Mouse (Mus musculus): ENCODE measurements around the gene Cacna1d. TPM values are rescaled to one million over a fixed set of nuclear protein-coding genes. Genes with fewer than 3 reads are reported as not detected.

The Cacna1d gene
- total and polyA plus RNA-seq, 2 experiments from 2014 or later, result 8.9 to 44.3 TPM

DNA sequence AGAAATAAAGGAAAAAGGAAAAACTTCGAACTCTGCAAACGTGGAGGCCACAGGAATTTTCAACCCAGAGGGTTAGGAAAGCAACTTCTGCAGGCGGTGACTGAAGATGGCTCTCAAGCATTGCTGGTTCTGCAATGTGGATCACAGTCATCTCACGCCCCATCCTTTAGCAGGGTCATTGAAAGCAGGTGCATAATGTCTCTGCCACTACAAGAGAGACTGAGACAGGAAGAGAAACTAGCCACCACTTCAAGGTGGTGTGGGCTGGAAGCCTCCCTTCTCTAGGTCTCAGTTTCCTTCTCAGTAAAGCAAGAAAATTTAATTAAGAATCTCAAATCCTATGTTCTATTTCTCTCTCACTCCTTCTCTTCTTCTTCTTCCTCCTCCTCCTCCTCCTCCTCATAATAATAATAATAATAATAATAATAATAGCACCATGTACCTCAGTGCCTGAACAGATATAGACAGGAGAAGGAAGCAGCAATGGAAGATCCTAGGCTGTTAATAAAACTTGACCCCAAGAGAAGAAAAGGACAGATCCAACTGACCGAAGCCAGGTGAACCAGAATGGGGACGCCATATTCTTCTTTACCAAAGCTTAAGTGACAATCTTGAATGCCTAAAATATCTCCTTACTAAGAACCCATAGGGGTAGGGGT lies 305.5 kb downstream of the Cacna1d start:
- WGBS, result 93% methylated on average over 6 of the region's 6 CpGs
- H3K27ac ChIP-seq (ENCODE audit: low read depth, low read length), result no peak overlapping the region
- no peak for TF ChIP-seq CTCF (IDR thresholded peaks at IDR 0.05)
- H3K9ac ChIP-seq (replicated peaks; ENCODE audit: low read length, poor library complexity, severe bottlenecking), result no peak overlapping the region
- no peaks in the 10 kb centered on the region for H3K36me3 ChIP-seq (ENCODE audit: insufficient read depth, low read length)
- ATAC-seq (ENCODE audit: low FRiP score), result no peak
- H3K4me3 ChIP-seq (ENCODE audit: low read depth, low read length), result no peak overlapping the region
- H3K9me3 ChIP-seq (ENCODE audit: low read length), result no peaks in the 10 kb centered on the region
- no peak overlapping the region for H3K4me2 ChIP-seq (ENCODE audit: low read depth, low read length, poor library complexity, severe bottlenecking)
- no peaks in the 10 kb centered on the region for H3K4me1 ChIP-seq (ENCODE audit: insufficient read depth, low read length)
- H3K27me3 ChIP-seq (ENCODE audit: insufficient read depth, low read length), result no peaks in the 10 kb centered on the region
- no peak for DNase-seq (ENCODE audit: low spot score)

DNA sequence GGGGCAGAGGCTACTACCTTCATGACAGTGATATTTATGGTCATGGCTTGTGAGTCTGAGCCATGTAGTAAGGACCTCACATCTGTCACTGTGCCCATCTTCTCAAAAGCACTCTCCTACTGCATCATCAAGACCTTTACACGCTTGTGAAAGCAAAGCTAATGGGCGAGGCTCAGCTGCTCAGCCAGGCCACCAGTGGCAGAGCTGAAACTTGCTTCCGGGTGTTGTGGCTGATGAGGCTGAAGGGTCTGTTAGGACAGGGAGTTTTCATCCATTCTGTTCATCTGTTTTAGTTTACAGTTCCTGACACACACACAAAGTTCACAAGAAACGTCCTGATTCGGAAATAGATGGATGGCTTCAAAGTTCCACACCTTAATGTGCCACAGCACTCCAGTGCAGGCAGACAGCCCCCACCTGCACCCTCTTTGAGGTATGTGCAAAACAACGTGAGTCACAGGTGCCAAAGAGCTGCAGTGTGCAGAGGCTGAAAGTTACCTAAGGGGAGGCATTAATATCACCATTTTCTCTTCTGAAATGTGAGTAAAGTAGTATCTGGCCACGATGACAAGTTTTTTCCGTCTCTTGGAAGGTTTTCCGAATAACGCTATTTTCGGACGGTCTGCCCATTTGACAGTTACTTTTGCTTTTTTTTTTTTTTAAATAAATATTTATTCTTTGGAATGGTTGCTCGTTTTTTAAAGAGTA lies 306.7 kb downstream of the Cacna1d start:
- Histone ChIP-seq H3K36me3 (ENCODE audit: insufficient read depth, low read length) (no peaks in the 10 kb centered on the region), H3K27ac (ENCODE audit: low read depth, low read length) (no peak overlapping the region), H3K4me2 (ENCODE audit: low read depth, low read length, poor library complexity, severe bottlenecking) (no peak overlapping the region), H3K9me3 (ENCODE audit: low read length) (no peaks in the 10 kb centered on the region), H3K4me1 (ENCODE audit: insufficient read depth, low read length) (no peaks in the 10 kb centered on the region), H3K4me3 (ENCODE audit: low read depth, low read length) (no peak overlapping the region), H3K9ac (replicated peaks; ENCODE audit: low read length, poor library complexity, severe bottlenecking) (no peak overlapping the region), H3K27me3 (ENCODE audit: insufficient read depth, low read length) (no peaks in the 10 kb centered on the region)
- ATAC-seq (ENCODE audit: low FRiP score) (no peak), DNase-seq (ENCODE audit: low spot score) (no peak)
- no peak for TF ChIP-seq CTCF (IDR thresholded peaks at IDR 0.05)
- 90% methylated on average over 13 of the region's 13 CpGs for WGBS

DNA sequence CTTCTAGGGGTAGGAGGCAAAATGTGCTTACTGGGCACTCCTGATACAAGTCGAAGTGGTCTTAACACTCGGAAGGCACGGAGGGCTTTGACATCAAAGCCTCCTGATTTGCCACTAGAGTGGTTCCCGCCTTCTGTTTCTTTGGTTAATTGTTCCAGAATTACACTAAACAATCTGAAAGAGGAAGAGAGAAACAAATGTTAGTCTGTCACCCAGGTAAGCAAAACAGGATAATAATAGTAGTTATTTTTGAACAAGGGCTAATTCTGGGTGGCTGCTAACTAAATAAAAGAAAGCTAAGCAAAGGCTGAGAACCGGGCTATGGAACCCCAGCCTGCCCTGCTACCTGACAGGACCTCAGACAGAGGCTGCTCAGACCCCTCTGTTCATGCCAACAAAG lies 307.2 kb downstream of the Cacna1d start:
- TF ChIP-seq CTCF (IDR thresholded peaks at IDR 0.05), result no peak
- DNase-seq (ENCODE audit: low spot score) (no peak), ATAC-seq (ENCODE audit: low FRiP score) (no peak)
- no peak overlapping the region for H3K4me3 ChIP-seq (ENCODE audit: low read depth, low read length)
- H3K4me1 ChIP-seq (ENCODE audit: insufficient read depth, low read length), result no peaks in the 10 kb centered on the region
- H3K4me2 ChIP-seq (ENCODE audit: low read depth, low read length, poor library complexity, severe bottlenecking), result no peak overlapping the region
- H3K27ac ChIP-seq (ENCODE audit: low read depth, low read length), result no peak overlapping the region
- no peak overlapping the region for H3K9ac ChIP-seq (replicated peaks; ENCODE audit: low read length, poor library complexity, severe bottlenecking)
- no peaks in the 10 kb centered on the region for H3K36me3 ChIP-seq (ENCODE audit: insufficient read depth, low read length)
- H3K9me3 ChIP-seq (ENCODE audit: low read length), result no peaks in the 10 kb centered on the region
- H3K27me3 ChIP-seq (ENCODE audit: insufficient read depth, low read length), result no peaks in the 10 kb centered on the region
- 79% methylated on average over 5 of the region's 5 CpGs for WGBS

DNA sequence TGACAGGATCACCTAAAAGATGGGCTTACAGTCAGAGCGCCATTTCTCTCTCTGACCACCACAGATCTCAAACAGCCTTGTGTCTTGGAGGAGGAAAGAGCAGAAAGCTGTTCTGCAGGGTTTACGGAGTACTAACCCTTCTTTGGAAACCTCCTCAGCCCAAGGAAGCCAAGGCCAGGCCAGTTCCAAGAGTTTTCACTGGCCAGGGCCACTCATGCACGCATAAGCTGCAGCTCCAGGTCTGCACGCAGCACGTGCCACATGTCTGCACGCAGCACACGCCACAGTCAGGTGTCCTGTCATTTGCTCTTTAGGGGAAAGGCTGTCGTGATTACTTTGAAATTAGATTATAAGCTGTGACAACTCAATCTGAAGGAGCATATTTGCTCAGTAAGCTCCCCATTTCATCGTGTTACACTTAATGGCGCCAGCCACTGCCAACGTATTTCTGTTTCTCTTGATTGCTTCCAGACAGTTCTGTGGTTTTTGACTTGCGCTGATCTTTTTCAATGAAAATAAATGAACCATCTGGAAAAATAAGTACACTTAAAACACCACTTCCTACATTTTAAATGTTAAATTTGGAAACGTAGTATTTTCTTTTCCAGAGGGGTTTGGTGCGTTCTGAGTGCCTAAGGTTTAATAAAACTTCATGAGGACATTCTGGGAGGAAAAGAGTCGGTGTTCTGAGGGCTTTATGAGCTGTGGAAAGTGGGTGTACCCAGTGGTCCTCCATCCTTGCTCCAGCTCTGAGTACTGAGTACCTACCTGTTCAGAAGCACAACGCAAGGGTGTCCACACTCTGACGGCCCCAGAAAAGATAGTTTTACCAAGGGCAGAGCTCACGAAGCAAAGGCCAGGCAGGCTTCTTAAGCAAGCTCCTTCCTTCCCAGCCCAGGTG lies 308.4 kb downstream of the Cacna1d start:
- no peak for TF ChIP-seq CTCF (IDR thresholded peaks at IDR 0.05)
- no peak overlapping the region for H3K4me2 ChIP-seq (ENCODE audit: low read depth, low read length, poor library complexity, severe bottlenecking)
- H3K4me3 ChIP-seq (ENCODE audit: low read depth, low read length), result no peak overlapping the region
- no peaks in the 10 kb centered on the region for H3K27me3 ChIP-seq (ENCODE audit: insufficient read depth, low read length)
- 69% methylated on average over 18 of the region's 18 CpGs for WGBS
- ATAC-seq (ENCODE audit: low FRiP score) (no peak), DNase-seq (ENCODE audit: low spot score) (no peak)
- H3K27ac ChIP-seq (ENCODE audit: low read depth, low read length), result no peak overlapping the region
- H3K9ac ChIP-seq (replicated peaks; ENCODE audit: low read length, poor library complexity, severe bottlenecking), result no peak overlapping the region
- peaks cover 6% of the 10 kb centered on the region; the same call in 1 of the 2 replicates for H3K36me3 ChIP-seq (ENCODE audit: insufficient read depth, low read length)
- no peaks in the 10 kb centered on the region for H3K9me3 ChIP-seq (ENCODE audit: low read length)
- H3K4me1 ChIP-seq (ENCODE audit: insufficient read depth, low read length), result no peaks in the 10 kb centered on the region

DNA sequence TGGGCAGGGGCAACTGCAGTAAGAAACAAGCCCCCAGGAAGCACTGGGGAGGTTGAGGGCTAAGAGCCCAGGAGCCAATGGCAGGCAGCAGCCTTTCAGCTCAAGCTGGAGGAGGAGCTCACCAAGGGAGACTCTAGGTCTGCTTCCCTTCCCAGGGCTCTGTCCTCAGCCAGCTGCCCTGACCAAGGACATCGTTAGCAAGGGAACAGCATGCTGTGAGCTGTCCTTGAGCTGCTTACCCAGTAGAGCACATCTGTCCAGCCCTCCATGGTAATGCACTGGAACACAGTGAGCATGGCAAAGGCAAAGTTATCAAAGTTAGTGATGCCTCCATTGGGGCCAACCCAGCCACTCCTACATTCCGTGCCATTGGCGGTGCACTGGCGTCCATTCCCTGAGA lies 312.9 kb downstream of the Cacna1d start:
- Histone ChIP-seq H3K9ac (replicated peaks; ENCODE audit: low read length, poor library complexity, severe bottlenecking) (no peak overlapping the region), H3K36me3 (ENCODE audit: insufficient read depth, low read length) (peaks cover 8% of the 10 kb centered on the region; the same call in 1 of the 2 replicates), H3K9me3 (ENCODE audit: low read length) (no peaks in the 10 kb centered on the region), H3K4me1 (ENCODE audit: insufficient read depth, low read length) (no peaks in the 10 kb centered on the region), H3K27me3 (ENCODE audit: insufficient read depth, low read length) (no peaks in the 10 kb centered on the region), H3K4me3 (ENCODE audit: low read depth, low read length) (no peak overlapping the region), H3K27ac (ENCODE audit: low read depth, low read length) (no peak overlapping the region), H3K4me2 (ENCODE audit: low read depth, low read length, poor library complexity, severe bottlenecking) (no peak overlapping the region)
- no peak for TF ChIP-seq CTCF (IDR thresholded peaks at IDR 0.05)
- DNase-seq (ENCODE audit: low spot score) (no peak), ATAC-seq (ENCODE audit: low FRiP score) (no peak)
- WGBS, result 81% methylated on average over 4 of the region's 4 CpGs

Data from midbrain, postnatal 0 days (tissue).